Mouse (Mus musculus): Measurements from ENCODE around the gene Chchd3. TPM values are rescaled to one million over a fixed set of nuclear protein-coding genes. Genes with fewer than 3 reads are reported as not detected.

The Chchd3 gene
- total and polyA plus RNA-seq, 3 experiments, result 205 to 243 TPM; not detected in 1

- no peak for TF ChIP-seq ZNF384 (IDR thresholded peaks at IDR 0.05; ENCODE audit: low read depth, low read length)
- no peak for TF ChIP-seq HCFC1 (IDR thresholded peaks at IDR 0.05; ENCODE audit: low read depth, low read length)
- TF ChIP-seq TCF12 (IDR thresholded peaks at IDR 0.05; ENCODE audit: low read depth, low read length), result no peak
- no peak for TF ChIP-seq GABPA (IDR thresholded peaks at IDR 0.05; ENCODE audit: low read depth, low read length)
- TF ChIP-seq USF2 (IDR thresholded peaks at IDR 0.05; ENCODE audit: borderline replicate concordance in 1 of 2, insufficient read depth in 1 of 2, low read depth in 1 of 2, low read length in 2 of 2), result no peak
- TF ChIP-seq CHD2 (IDR thresholded peaks at IDR 0.05; ENCODE audit: low read length), result no peak
- TF ChIP-seq MAZ (IDR thresholded peaks at IDR 0.05; ENCODE audit: low read depth, low read length), result no peak
- no peak for TF ChIP-seq MAX (IDR thresholded peaks at IDR 0.05; ENCODE audit: low read length)
- no peak for TF ChIP-seq SIN3A (IDR thresholded peaks at IDR 0.05; ENCODE audit: low read length)
- TF ChIP-seq CTCF (IDR thresholded peaks at IDR 0.05 in 2 of 3, conservative IDR thresholded peaks at IDR 0.05 in 1 of 3; ENCODE audit: control insufficient read depth in 1 of 3, insufficient read depth in 1 of 3, low read depth in 2 of 3, low read length in 3 of 3, poor library complexity in 1 of 3, severe bottlenecking in 1 of 3), result no peak
- no peak for TF ChIP-seq ZKSCAN1 (IDR thresholded peaks at IDR 0.05; ENCODE audit: low read depth, low read length)
- TF ChIP-seq TAL1 (IDR thresholded peaks at IDR 0.05; ENCODE audit: low read length), result no peak
- no peak for DNase-seq (ENCODE audit: low read depth, low spot score)
- H3K9me3 ChIP-seq (replicated peaks; ENCODE audit: insufficient read depth, low read length), result no peaks in the 10 kb centered on the region
- peaks cover 0 to 13% of the 10 kb centered on the region in 2 experiments; a peak in 2 of 4 replicates for H3K36me3 ChIP-seq (ENCODE audit: control insufficient read depth in 1 of 2, insufficient read depth in 2 of 2, low read length in 2 of 2)
- no peaks in the 10 kb centered on the region for H3K4me1 ChIP-seq (ENCODE audit: control insufficient read depth in 1 of 2, insufficient read depth in 2 of 2, low read length in 2 of 2)
- H3K79me2 ChIP-seq (ENCODE audit: control insufficient read depth, insufficient read depth, low read length, poor library complexity), result peaks cover 4% of the 10 kb centered on the region; the same call in 1 of the 2 replicates
- H3K27ac ChIP-seq (ENCODE audit: control insufficient read depth, low read depth, low read length), result no peak overlapping the region
- H3K27me3 ChIP-seq (ENCODE audit: control insufficient read depth in 1 of 2, insufficient read depth in 2 of 2, low read length in 2 of 2), result no peaks in the 10 kb centered on the region
- H3K9ac ChIP-seq (ENCODE audit: control insufficient read depth, low read depth, low read length, poor library complexity, severe bottlenecking), result no peak overlapping the region
- no peak overlapping the region for H3K4me3 ChIP-seq (ENCODE audit: control insufficient read depth in 1 of 2, insufficient read depth in 1 of 2, low read depth in 2 of 2, low read length in 2 of 2)
Observed at GRCm38 (mm10) chr6:33002988-33003387, 57.1 kb downstream of the Chchd3 start.

DNA sequence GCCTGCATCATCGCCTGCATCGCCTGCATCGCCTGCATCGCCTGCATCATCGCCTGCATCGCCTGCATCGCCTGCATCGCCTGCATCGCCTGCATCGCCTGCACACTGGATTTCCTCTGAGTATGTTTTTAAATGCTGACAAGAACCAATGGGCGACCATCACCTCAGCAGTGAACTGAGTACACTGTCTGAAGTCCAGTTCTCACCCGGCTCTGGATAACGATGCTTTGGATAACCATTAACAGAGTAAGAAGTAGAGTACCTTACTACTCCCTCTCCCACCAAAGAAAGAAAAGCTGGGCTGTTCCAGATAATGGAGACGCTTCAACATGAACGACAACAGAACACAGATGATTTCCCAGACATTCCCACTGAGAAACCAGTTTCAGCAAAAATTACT lies 58.8 kb downstream of the Chchd3 start:
- Histone ChIP-seq H3K79me2 (ENCODE audit: control insufficient read depth, insufficient read depth, low read length, poor library complexity) (peaks cover 2% of the 10 kb centered on the region; the same call in 1 of the 2 replicates), H3K27ac (ENCODE audit: control insufficient read depth, low read depth, low read length) (no peak overlapping the region), H3K27me3 (ENCODE audit: control insufficient read depth in 1 of 2, insufficient read depth in 2 of 2, low read length in 2 of 2) (no peaks in the 10 kb centered on the region), H3K36me3 (ENCODE audit: control insufficient read depth in 1 of 2, insufficient read depth in 2 of 2, low read length in 2 of 2) (peaks cover 0 to 10% of the 10 kb centered on the region in 2 experiments; a peak in 2 of 4 replicates), H3K4me1 (ENCODE audit: control insufficient read depth in 1 of 2, insufficient read depth in 2 of 2, low read length in 2 of 2) (no peaks in the 10 kb centered on the region), H3K4me3 (ENCODE audit: control insufficient read depth in 1 of 2, insufficient read depth in 1 of 2, low read depth in 2 of 2, low read length in 2 of 2) (no peak overlapping the region), H3K9me3 (replicated peaks; ENCODE audit: insufficient read depth, low read length) (no peaks in the 10 kb centered on the region), H3K9ac (ENCODE audit: control insufficient read depth, low read depth, low read length, poor library complexity, severe bottlenecking) (no peak overlapping the region)
- DNase-seq (ENCODE audit: low read depth, low spot score), result no peak
- no peak for TF ChIP-seq E2F4 (IDR thresholded peaks at IDR 0.05; ENCODE audit: borderline replicate concordance, low read depth, low read length)
- TF ChIP-seq JUND (IDR thresholded peaks at IDR 0.05; ENCODE audit: low read depth, low read length), result no peak
- no peak for TF ChIP-seq ETS1 (IDR thresholded peaks at IDR 0.05; ENCODE audit: low read depth, low read length)
- TF ChIP-seq ZKSCAN1 (IDR thresholded peaks at IDR 0.05; ENCODE audit: low read depth, low read length), result no peak
- TF ChIP-seq MAFK (IDR thresholded peaks at IDR 0.05; ENCODE audit: borderline replicate concordance, low read depth, low read length), result no peak
- no peak for TF ChIP-seq ZC3H11A (IDR thresholded peaks at IDR 0.05; ENCODE audit: low read depth, low read length)
- no peak for TF ChIP-seq ELF1 (IDR thresholded peaks at IDR 0.05; ENCODE audit: low read depth, low read length)
- no peak for TF ChIP-seq MYC (IDR thresholded peaks at IDR 0.05; ENCODE audit: low read depth, low read length)
- TF ChIP-seq NELFE (IDR thresholded peaks at IDR 0.05; ENCODE audit: low read depth, low read length), result no peak
- TF ChIP-seq BHLHE40 (IDR thresholded peaks at IDR 0.05; ENCODE audit: borderline replicate concordance, low read depth, low read length), result no peak
- no peak for TF ChIP-seq MEF2A (IDR thresholded peaks at IDR 0.05; ENCODE audit: extremely low read depth, insufficient replicate concordance, low read depth, low read length, poor library complexity, severe bottlenecking)
- TF ChIP-seq SIN3A (IDR thresholded peaks at IDR 0.05; ENCODE audit: low read length), result no peak
- TF ChIP-seq POLR2AphosphoS2 (IDR thresholded peaks at IDR 0.05; ENCODE audit: low read length), result no peak
- TF ChIP-seq RAD21 (IDR thresholded peaks at IDR 0.05; ENCODE audit: low read depth, low read length), result no peak
- no peak for TF ChIP-seq EP300 (IDR thresholded peaks at IDR 0.05; ENCODE audit: low read depth in 1 of 2, low read length in 2 of 2)
- TF ChIP-seq GABPA (IDR thresholded peaks at IDR 0.05; ENCODE audit: low read depth, low read length), result no peak
- TF ChIP-seq MAX (IDR thresholded peaks at IDR 0.05; ENCODE audit: low read length), result no peak
